Mouse (Mus musculus): ENCODE data around the gene Cyb5d2.

Gene Cyb5d2

DNA sequence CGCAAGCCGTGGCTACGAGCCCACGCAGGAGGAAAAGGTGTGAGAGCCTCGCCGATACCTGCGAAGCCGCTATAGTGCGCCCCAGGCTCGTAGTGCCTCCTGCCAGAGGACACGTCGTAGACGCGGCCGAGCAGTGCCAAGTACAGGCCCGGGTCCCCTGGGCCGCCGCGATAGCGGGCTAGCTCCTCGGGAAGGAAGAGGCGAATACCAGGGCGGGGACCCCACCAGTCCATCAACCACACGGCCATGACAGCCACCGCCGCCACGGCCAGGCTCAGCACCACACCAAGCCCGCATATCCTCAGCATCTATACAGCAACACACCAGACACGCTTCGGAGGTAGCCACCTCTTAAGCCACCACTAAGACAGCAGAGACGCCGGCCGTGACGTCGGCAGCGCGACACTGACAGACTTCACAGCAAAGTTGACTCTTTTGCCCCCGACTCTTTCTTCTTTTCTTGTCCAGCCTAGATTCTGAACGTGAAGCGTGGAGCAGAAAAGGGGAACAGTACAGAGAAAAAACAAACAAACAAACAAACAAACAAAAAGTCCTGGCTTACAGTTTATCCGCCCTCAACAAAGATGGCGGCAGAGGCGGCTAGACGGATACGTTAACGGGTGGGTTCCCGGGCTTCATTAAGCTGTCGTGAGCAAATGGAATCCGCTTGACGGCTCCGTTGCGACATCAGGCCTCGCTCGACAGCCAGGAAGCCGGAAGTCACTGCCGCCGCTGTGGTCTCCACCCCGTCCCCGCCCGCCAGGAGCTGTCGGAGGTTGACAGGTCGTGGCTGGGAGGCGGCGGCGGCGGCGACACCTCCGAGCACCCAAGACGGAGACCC lies at the start of gene Cyb5d2, which contains the start of gene Zzef1:
TSS of gene Cyb5d2 (minus strand) at position 688 of the 841 bp plus-strand sequence.
TSS of gene Zzef1 (plus strand) at position 772 of the 841 bp plus-strand sequence.
- DNase-seq (ENCODE audit: low spot score) = peak; percentile 87

DNA sequence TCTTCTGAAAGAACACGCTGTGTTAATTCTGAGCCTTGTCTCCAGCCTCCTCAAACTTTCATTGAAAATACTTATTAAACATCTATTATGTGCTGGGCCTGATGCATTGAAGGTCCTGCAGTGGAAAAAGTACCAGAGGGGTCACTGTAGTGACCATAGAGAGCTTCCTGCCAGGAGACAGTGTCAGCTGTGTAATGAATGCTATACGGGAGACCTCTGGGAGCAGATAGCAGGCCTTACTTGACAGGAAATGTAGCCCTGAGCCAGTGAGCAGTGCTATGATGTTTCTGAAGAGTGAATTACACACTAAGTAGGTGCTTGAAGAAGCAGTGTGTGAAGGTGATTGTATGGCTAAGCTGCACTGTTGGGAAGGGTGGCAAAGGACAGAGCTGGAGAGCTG lies 49.6 kb upstream of the Cyb5d2 start:
- no peak for DNase-seq (ENCODE audit: low spot score)

DNA sequence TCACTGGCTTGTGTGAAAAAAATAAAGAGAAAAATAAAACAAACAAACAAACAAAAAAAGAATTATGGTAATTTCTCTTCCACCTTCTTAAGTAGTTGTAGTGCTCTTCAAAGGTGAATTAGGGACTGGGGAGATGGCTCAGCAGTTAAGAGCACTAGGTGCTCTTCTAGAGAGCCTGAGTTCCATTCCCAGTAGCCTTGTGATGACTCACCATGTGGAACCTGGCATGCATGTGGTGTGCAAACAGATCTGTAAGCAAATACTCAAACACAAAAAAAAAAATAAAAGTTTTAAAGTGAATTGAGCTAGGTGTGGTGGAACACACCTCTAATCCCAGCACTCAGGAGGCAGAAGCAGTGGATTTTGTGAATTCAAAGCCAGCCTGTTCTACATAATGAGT lies 47.6 kb upstream of the Cyb5d2 start:
- no peak for DNase-seq (ENCODE audit: low spot score)

DNA sequence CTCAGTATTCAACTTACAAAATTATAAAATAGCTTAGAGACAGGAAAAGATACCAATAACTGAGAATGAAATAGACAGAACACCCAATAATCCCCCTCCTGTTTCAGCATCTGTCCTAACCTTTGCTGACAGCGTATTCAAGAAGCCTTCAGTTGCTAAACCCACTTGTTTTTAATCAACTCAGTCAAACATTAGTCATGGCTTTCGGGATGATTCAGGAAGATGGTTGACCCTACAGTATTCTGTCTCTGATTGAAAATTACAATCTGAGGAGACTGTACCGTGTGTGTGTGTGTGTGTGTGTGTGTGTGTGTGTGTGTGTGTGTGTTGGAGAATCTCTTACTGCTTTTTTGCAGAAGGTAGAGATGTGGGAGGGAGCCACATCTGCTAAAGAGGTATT lies 46.8 kb upstream of the Cyb5d2 start:
- no peak for DNase-seq (ENCODE audit: low spot score)

DNA sequence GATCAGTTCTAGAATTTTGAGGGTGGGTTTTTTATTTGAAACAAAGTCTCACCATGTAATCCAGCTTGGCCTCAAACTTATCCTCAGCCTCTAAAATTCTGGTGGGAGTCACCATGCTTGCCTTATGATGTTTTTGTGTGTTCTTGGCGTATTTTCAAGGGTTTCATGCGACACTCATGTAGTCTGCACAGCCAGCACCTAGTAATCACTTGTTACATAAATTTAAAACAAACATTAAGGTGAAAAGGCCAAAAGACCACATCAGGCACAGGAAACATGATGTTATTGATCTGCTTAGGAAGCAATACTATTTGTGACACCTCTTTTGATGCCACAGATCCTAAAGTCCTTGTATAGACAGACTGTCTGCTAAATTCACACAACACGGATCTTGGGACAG lies 33.9 kb upstream of the Cyb5d2 start:
- DNase-seq (ENCODE audit: low spot score) = no peak

DNA sequence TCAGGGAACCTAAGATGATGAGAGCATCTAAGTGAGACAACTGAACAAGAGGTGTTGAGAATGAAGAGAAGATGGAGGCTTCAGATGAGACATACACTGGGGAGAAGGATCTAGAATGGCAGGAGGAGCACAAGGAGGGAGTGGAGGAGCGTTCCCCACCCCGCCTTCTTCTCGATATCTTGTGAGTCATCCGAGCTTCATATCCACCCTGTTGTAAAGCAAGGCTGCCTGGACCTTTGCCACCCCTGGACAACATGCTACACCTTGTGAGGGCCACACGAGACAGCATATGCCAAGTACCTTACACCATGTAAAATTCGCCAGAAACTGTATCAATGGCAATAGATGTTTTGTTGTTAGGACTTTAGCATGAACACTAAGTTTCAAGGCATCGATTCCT lies 25.1 kb upstream of the Cyb5d2 start:
- no peak for DNase-seq (ENCODE audit: low spot score)

DNA sequence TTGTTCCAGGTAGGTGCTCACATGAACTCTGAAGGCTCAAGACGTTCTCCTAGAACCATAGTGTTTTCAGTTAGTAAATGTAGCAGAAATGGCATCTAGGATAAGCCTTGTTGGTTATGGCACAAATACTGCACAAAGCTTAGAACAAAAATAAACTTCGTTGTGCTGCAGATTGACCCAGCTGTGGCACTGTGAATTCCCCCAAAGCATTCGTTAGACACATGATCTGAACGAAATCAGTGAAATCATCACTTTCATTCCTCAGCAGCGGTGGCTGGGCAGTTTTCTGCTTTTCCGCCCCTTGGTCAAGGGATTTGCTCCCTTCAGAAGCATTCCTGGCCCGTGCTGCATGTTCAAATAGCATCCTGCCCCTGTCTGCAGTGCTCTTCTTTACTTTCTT lies 22.1 kb upstream of the Cyb5d2 start:
- DNase-seq (ENCODE audit: low spot score) = no peak

DNA sequence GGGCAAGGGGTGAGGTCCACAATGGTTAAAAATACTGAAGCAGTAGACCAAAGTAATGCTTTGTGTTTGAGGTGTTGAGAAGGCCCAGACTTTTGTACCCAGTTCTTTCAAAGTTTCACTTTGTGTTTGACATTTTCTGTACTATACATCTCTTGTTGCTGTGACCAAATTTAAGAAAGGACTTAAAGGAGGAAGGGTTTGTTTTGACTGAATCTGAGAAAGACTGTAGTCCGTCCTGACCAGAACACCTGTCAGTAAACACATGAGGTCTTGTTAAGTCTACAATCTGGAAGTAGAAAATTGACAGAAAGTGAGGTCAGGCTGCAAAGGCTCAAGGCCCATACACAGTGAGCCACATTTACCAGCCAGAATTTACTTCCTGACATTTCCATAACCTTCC lies 20.9 kb upstream of the Cyb5d2 start:
- DNase-seq (ENCODE audit: low spot score) = no peak

DNA sequence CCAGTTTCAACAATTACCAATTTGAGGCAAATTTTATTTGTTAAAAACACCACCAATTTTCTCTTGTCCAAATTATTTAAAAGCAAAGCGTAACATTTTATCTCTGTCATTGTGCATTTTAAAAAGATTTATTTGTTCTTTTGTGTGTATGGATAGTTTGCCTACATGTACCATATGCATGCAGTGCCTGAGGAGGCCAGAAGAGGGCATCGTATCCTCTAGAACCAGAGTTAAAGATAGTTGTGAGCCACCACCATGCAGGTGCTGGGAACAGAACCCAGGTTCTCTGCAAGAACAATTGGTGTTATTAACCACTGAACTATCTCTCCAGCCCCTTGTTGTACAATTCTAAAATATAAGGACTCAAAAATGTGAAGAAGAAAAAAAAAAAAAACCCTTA lies 18.2 kb upstream of the Cyb5d2 start:
- DNase-seq (ENCODE audit: low spot score) = peak; percentile 3

DNA sequence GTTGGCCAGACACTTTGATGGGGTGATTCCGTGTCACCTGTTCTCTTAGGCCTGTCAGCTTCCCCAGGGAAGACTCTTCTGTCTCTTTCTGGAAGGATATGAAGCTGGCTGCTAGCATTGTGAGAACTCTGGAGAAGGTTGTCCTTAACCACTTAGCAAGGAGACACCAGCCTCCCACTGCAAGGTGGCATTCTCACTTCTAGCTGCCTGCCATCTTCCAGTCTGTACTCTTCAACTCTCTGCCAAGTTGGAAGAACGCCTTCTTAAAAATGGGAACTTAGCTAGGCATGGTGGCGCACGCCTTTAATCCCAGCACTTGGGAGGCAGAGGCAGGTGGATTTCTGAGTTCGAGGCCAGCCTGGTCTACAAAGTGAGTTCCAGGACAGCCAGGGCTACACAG lies 17.7 kb upstream of the Cyb5d2 start:
- DNase-seq (ENCODE audit: low spot score) = no peak

DNA sequence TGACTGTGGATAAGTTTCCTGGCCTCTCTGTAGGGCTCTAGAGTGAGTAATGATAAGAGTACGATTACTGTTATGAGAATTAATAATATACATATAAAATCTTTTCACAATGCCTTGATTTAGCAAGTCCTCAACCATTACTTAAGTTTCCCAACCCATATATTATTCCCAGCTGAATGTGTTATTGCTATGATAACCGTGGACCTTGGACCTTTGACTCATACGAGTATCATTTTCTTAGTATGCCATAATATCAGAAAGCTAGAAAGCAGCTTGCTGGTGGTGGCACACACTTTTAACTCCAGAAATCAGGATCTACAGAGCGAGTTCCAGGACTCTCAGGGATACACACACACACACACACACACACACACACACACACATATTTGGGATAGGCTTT lies 12.1 kb upstream of the Cyb5d2 start:
- no peak for DNase-seq (ENCODE audit: low spot score)

DNA sequence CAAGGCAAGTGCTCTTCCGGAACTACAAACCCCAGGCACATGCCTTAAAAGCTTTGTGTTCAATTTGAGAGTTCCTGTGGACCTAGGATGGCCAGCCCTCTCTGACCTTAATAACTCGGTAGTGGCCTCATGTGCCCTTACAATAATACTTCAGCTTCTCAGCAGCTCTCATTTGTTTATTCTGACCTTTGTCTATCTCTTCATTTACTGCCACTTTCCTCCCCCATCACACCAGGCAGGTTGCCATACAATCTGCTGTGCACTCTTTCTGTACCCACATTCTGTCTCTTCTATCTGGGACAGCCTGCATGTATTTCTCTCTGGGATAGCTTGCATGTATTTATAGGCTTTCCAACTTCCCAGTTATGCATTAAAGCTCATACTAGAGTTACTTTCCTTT lies 10.6 kb upstream of the Cyb5d2 start:
- DNase-seq (ENCODE audit: low spot score) = no peak

DNA sequence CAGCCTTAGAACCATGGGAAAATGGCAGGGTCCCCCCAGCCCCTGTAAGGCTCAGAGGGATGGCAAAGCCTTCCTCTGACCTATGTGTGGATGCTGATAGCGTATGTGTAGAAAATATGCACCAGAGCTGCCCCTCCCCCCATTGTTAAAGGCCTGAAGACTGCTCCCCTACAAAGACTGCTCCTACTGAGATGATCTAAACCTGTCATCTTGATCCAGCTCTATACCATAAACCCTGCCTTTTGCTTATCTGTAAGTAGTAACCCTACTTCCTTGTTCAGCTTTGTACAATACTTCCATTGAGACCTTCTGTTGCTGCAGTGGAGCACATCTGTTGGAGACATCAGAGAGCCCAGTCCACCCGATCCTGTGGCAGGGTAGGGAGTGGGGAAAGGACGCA lies 9.3 kb upstream of the Cyb5d2 start:
- no peak for DNase-seq (ENCODE audit: low spot score)

DNA sequence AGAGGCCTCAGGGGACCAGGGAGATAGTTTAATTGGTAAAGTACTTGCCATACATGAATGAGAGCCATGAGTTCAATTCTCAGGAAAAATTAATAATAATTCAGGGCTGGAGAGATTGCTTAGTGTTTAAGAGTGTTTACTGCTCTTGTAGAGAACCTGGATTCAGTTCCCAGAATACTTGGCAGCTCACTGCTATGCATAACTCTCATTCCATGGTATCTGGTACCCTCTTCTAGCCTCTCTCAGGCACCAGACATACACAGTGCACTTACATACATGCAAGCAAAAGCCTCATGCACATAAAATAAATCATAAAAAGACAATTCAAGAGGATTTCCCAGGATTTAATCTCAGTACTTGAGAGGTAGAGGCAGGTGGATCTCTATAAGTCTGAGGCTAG lies 8.6 kb upstream of the Cyb5d2 start:
- no peak for DNase-seq (ENCODE audit: low spot score)

DNA sequence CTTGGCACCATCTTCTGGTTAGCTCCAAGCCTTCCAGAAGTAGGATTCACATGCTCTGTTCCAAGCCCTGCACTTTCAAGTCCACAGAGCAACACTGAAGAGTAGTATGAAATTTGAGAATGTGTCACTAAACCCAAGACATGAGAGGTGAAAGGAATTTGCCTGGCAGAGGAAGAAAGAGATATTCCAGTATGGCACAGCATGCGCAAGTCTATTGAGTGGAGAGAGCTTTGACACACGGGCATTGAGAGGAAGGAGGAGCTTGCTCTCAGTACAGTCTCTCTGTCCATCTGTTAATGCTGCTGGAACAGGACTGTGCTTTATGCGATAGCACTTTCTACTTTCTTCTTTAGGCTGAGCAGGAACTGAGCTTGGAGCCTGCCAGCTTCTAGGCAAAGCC lies 7.1 kb upstream of the Cyb5d2 start:
- DNase-seq (ENCODE audit: low spot score) = no peak

DNA sequence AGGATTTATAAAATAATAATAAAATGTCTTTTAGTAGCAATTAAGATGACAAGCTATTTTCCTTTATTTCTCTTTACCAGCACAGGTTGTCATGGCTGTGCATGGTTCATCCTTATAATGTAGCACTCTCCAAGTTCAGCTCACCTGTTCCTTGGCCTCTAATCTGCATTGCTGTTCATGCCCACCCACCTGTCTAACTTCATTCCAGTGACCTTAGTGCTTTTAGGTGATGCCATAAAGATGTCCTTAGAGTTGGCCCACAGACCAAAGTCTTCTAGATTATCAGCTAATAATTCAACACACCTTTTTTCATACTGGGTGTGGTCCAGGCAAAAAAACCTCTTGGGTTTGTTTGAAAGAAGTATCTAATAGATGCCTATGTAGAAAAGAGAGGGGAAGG lies 5.2 kb upstream of the Cyb5d2 start:
- DNase-seq (ENCODE audit: low spot score) = no peak

DNA sequence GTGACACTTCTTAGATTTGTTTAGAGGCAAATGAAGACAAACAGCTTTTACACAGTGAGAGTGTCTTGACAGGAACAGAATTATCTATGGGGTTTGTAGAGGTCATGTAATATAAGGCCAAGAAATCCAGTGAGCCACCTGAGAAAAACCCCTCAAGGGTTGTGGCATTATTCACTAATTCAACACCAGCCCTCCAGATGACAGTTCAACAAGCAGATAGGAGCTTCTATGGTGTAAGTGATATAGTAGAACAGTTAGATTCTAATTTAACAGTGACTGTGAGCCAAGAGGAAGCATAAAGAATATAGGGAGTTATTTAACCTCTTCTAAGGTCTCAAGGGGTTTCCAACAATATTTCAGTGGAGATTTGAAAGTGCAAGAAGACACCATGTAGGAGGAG lies 2.2 kb upstream of the Cyb5d2 start:
- DNase-seq (ENCODE audit: low spot score) = no peak

DNA sequence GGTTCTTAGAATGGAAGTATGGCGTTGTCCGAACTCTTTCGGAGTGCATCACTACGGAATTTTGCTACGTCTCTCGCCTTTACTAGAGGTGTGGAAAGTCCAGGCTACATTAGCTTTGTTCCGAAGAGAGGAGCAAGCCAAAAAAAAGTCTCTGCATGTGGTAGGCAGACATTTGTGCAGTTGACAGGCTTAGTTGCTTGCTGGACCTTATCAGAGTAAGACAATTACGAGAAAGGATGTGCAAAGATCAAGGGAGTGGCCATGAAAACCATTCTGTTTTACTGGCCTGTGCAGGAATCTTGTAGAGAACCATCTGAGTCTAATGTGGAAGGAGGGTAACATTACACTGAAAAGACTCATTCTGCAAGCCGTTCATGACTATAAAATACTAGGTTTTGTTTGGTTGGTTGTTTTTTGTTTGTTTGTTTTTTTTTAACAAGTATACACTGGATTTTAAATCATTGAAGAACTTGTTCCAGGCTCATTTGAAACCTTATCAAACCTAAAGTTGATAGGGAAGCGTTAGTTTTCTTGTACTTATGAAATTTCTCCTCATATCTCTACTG lies 914 bp upstream of the Cyb5d2 start:
- DNase-seq (ENCODE audit: low spot score) = peak; percentile 8

DNA sequence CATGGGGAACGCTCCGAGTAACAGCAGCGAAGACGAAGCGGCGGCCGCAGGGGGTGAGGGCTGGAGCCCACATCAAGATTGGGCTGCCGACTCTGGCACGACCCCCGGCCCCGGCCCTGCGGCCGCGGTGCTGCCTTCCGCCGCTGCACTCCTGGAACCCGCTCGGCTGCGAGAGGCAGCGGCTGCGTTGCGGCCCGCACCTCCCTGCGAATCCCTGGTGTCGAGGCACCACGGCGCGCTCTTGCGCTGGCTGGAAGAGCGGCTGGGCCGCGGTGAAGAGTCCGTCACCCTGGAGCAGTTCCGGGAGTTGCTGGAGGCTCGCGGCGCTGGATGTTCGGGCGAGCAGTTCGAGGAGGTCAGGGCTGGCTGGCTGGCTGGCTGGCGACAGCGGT lies 350 bp upstream of the Cyb5d2 start:
- DNase-seq (ENCODE audit: low spot score) = no peak

DNA sequence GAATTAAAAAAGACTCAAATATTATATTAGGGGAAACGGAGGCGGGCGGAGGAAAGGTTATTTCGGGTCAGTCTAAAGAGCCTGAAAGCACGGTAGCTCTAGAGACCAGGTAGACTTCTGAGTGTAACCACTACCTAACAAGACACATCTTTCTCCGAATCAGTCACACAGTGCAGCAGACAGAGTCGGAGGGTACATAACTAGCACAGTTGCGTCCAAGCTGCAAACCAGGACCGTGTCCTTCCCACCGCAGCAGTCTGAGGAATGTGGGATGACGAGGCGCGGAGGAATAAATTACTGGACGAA lies 840 bp downstream of the Cyb5d2 start:
- no peak for DNase-seq (ENCODE audit: low spot score)

DNA sequence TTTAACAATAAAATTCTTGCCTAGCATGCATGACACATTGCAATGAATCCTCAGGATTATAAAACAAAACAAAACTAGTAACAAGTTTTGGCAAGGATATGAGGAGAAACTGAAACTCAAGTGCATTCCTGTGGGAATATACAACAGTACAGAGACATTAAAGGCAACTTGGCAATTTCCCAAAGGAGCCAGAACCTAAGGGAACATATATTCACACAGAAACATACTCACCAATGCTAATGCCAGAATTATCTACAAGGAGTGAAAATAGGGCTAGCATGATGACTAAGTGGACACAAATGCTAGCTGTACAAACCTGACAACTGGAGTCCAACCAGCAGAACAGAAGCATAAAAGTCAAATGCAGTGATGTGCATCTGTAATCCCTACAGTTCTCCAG lies 3.9 kb downstream of the Cyb5d2 start:
- no peak for DNase-seq (ENCODE audit: low spot score)

DNA sequence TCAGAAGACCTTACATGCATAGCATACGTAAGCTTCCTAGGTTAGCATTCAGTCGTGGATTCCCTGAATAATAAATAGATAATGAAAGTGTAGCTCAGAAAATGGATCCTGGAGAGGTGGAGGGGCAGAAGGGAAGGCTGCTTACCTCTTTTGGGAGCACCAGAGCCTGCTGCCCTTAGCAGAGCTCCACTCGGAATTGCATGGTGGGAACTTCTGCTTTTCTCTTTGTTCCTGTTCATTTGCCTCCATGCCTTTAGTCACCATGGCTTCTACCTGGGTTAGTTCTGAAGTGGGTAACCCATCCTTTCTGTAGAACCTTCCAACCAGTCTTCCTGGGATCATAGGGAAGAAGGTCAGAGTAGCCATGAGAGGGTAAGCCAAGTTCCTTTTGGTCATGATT lies 13.4 kb downstream of the Cyb5d2 start:
- no peak for DNase-seq (ENCODE audit: low spot score)

DNA sequence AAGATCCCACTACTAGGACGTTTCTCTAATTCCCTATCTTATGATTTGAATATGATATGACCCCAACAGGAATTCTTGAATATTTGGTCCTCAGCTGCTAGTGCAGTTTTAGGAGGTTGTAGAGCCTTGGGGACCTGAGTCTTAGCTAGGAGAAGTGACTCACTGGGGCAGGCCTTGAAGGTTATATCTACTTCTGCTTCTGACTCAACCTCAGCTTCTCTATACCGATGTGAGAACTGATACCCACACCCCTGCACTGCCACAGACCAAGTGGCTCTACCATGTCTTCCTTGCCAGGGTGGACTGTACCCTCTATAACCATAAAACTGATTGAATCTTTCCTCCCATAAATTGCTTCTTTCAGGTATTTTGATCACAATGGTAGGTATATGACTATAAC lies 13.8 kb downstream of the Cyb5d2 start:
- DNase-seq (ENCODE audit: low spot score) = no peak

DNA sequence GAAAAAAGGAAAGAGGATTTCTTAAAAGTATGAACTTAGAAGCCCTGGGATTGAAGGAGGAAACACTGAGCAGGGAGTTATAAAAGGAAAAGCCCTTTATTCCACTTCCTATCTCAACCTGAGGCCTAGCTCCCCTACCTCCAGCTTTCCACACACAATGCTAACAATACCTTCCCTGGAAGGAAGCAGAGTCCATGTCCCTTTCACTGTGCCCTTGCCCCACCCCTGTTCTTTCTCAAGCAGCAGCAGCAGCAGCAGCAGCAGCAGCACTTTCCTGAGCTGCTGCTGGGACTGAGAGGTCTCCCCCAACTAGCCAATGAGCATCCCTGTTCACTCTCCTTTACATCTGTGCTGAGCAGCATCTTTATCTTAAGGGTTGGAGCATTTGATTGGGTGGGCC lies 17.0 kb downstream of the Cyb5d2 start:
- no peak for DNase-seq (ENCODE audit: low spot score)
